Mouse (Mus musculus): ENCODE results near the gene Pla2g4c.

The Pla2g4c gene

GRCm38 (mm10) chr7:13324316-13324715 is at the start of gene Pla2g4c:
Gene Pla2g4c (plus strand): TSS chr7:13324655.
- no peak for DNase-seq (ENCODE audit: low read depth, low spot score)

- no peak for DNase-seq (ENCODE audit: low read depth, low spot score)
These were observed 47.4 kb upstream of the Pla2g4c start, which contains the start of gene Lig1 for GRCm38 (mm10) chr7:13277081-13277480. Gene Lig1 (plus strand): TSS chr7:13277283.

- DNase-seq (ENCODE audit: low read depth, low spot score) = no peak
These were observed 46.6 kb upstream of the Pla2g4c start for GRCm38 (mm10) chr7:13277833-13278232.

GRCm38 (mm10) chr7:13278308-13278891 is 46.1 kb upstream of the Pla2g4c start, which contains the start of gene Zswim9:
Gene Zswim9 (minus strand): TSS chr7:13278721.
- peak; percentile 97 for DNase-seq (ENCODE audit: low read depth, low spot score)

GRCm38 (mm10) chr7:13278957-13279356 is 45.5 kb upstream of the Pla2g4c start:
- DNase-seq (ENCODE audit: low read depth, low spot score) = peak; percentile 6

- DNase-seq (ENCODE audit: low read depth, low spot score) = peak; percentile 55
These were observed 35.8 kb upstream of the Pla2g4c start for GRCm38 (mm10) chr7:13288621-13289020.

- DNase-seq (ENCODE audit: low read depth, low spot score) = no peak
These were observed 34.3 kb upstream of the Pla2g4c start for GRCm38 (mm10) chr7:13290041-13290675.

GRCm38 (mm10) chr7:13291370-13291769 is 33.1 kb upstream of the Pla2g4c start:
- DNase-seq (ENCODE audit: low read depth, low spot score) = no peak

- no peak for DNase-seq (ENCODE audit: low read depth, low spot score)
These were observed 30.3 kb upstream of the Pla2g4c start for GRCm38 (mm10) chr7:13293878-13294855.

- DNase-seq (ENCODE audit: low read depth, low spot score) = no peak
These were observed 29.2 kb upstream of the Pla2g4c start for GRCm38 (mm10) chr7:13295256-13295655.

GRCm38 (mm10) chr7:13297636-13298035 is 26.8 kb upstream of the Pla2g4c start:
- DNase-seq (ENCODE audit: low read depth, low spot score) = no peak

GRCm38 (mm10) chr7:13298821-13299220 is 25.6 kb upstream of the Pla2g4c start:
- no peak for DNase-seq (ENCODE audit: low read depth, low spot score)

GRCm38 (mm10) chr7:13301643-13302042 is 22.8 kb upstream of the Pla2g4c start:
- DNase-seq (ENCODE audit: low read depth, low spot score) = no peak

GRCm38 (mm10) chr7:13302780-13303179 is 21.7 kb upstream of the Pla2g4c start:
- DNase-seq (ENCODE audit: low read depth, low spot score) = peak; percentile 74

GRCm38 (mm10) chr7:13303372-13303771 is 21.1 kb upstream of the Pla2g4c start:
- DNase-seq (ENCODE audit: low read depth, low spot score) = no peak

GRCm38 (mm10) chr7:13309407-13309806 is 15.0 kb upstream of the Pla2g4c start:
- no peak for DNase-seq (ENCODE audit: low read depth, low spot score)

GRCm38 (mm10) chr7:13310493-13311199 is 13.8 kb upstream of the Pla2g4c start:
- DNase-seq (ENCODE audit: low read depth, low spot score) = no peak

- DNase-seq (ENCODE audit: low read depth, low spot score) = no peak
These were observed 13.1 kb upstream of the Pla2g4c start for GRCm38 (mm10) chr7:13311401-13311800.

- DNase-seq (ENCODE audit: low read depth, low spot score) = no peak
These were observed 10.3 kb upstream of the Pla2g4c start for GRCm38 (mm10) chr7:13314095-13314597.

GRCm38 (mm10) chr7:13321424-13321823 is 3.0 kb upstream of the Pla2g4c start:
- no peak for DNase-seq (ENCODE audit: low read depth, low spot score)

GRCm38 (mm10) chr7:13330575-13330974 is 6.1 kb downstream of the Pla2g4c start:
- no peak for DNase-seq (ENCODE audit: low read depth, low spot score)

Measured in CD4-positive, CD25-positive, alpha-beta regulatory T cell, adult 2 months (primary cell).